Mouse (Mus musculus): Measurements from ENCODE around the gene Zfp422. TPM values are rescaled to one million over a fixed set of nuclear protein-coding genes. Genes with fewer than 3 reads are reported as not detected.

The Zfp422 gene
- polyA plus RNA-seq, 1 experiment from 2014 or later = 170 TPM

DNA sequence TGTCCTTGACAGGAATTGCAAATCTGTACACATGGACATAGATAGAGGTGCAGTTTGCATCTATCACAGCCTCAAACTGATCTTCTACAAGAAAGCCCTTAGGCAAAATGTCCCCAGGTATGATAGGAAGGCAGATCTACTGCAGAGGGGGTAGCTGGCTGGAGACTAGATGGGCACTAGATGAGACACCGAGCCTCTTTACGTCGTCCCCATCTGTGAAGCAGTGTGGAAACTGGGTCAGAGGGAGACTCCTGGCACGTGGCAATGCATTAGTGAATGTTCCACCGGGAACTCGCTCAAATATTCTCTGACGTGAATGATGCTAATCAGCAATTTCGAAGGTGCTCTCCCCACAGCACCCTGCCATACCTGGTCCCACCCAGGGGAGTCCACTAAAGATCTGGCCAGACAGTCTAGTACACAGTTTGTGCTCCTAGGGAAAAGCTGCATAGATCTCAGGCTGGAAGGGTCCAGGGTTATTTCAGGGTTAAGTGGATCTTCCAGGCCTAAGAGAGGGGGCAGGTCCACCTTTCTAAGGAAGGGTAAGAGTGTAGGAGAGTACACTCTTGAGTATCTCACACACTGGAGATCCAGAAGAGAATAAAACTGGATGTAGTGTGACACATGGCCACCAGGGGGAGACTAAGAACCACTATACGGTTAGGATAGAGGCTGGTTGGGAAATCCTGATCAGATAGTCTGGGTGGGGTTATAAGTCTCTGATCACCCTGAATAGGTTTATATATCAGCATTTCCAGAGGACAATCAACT, 25.1 kb upstream of the Zfp422 start:
- 62% methylated on average over 9 of the region's 9 CpGs for WGBS
- Histone ChIP-seq H3K4me2 (replicated peaks; ENCODE audit: low read depth, low read length) (no peak overlapping the region), H3K4me1 (ENCODE audit: control insufficient read depth, insufficient read depth, low read length) (peaks cover 15% of the 10 kb centered on the region), H3K27ac (ENCODE audit: low read length) (no peak overlapping the region), H3K4me3 (ENCODE audit: low read depth, low read length) (no peak overlapping the region), H3K9ac (replicated peaks; ENCODE audit: low read depth, low read length) (no peak overlapping the region), H3K27me3 (ENCODE audit: control insufficient read depth, insufficient read depth, low read length) (no peaks in the 10 kb centered on the region), H3K36me3 (ENCODE audit: control insufficient read depth, insufficient read depth, low read length) (no peaks in the 10 kb centered on the region), H3K9me3 (ENCODE audit: control insufficient read depth, low read depth, low read length) (no peaks in the 10 kb centered on the region)
- no peak; the same call in 1 of the 2 replicates for ATAC-seq (ENCODE audit: insufficient number of reproducible peaks, insufficient read depth, low FRiP score, low read depth)

DNA sequence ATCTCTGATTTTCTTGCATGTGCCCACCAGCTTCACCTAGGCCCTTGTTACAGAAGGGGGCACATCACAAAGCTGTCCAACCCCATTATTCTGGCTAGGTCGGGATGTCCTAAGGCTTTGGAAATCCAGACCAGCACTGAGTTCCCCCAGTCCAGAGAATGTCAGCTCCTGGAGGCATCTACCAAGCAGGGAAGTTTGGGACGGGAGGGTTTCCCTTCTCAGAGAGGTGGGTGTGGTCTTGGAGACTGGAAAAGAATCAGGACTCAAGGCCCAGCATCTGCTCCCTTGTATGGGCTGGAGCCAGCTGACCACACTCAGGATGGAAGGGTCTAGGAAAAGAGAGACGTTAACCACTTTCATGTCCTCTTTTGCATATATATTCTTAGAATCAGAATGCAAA, 24.4 kb upstream of the Zfp422 start:
- ATAC-seq (ENCODE audit: insufficient number of reproducible peaks, insufficient read depth, low FRiP score, low read depth) = no peak
- no peaks in the 10 kb centered on the region for H3K9me3 ChIP-seq (ENCODE audit: control insufficient read depth, low read depth, low read length)
- H3K4me2 ChIP-seq (replicated peaks; ENCODE audit: low read depth, low read length) = no peak overlapping the region
- no peaks in the 10 kb centered on the region for H3K27me3 ChIP-seq (ENCODE audit: control insufficient read depth, insufficient read depth, low read length)
- no peak overlapping the region for H3K27ac ChIP-seq (ENCODE audit: low read length)
- WGBS = 74% methylated on average over 3 of the region's 3 CpGs
- no peak overlapping the region for H3K4me3 ChIP-seq (ENCODE audit: low read depth, low read length)
- no peak overlapping the region for H3K9ac ChIP-seq (replicated peaks; ENCODE audit: low read depth, low read length)
- no peaks in the 10 kb centered on the region for H3K36me3 ChIP-seq (ENCODE audit: control insufficient read depth, insufficient read depth, low read length)
- H3K4me1 ChIP-seq (ENCODE audit: control insufficient read depth, insufficient read depth, low read length) = peaks cover 15% of the 10 kb centered on the region

- Histone ChIP-seq H3K9ac (replicated peaks; ENCODE audit: low read depth, low read length) (no peak overlapping the region), H3K9me3 (ENCODE audit: control insufficient read depth, low read depth, low read length) (no peaks in the 10 kb centered on the region), H3K27me3 (ENCODE audit: control insufficient read depth, insufficient read depth, low read length) (no peaks in the 10 kb centered on the region), H3K4me2 (replicated peaks; ENCODE audit: low read depth, low read length) (peak overlapping the region; percentile 18), H3K36me3 (ENCODE audit: control insufficient read depth, insufficient read depth, low read length) (no peaks in the 10 kb centered on the region), H3K4me1 (ENCODE audit: control insufficient read depth, insufficient read depth, low read length) (peaks cover 15% of the 10 kb centered on the region), H3K4me3 (ENCODE audit: low read depth, low read length) (peak overlapping the region; percentile 17; the same call in 1 of the 2 replicates), H3K27ac (ENCODE audit: low read length) (no peak overlapping the region)
- 68% methylated on average over 20 of the region's 20 CpGs for whole genome bisulfite sequencing
- 0 out of 2 replicates have a peak, but pooled peaks have one; percentile 16 for ATAC-seq (ENCODE audit: insufficient number of reproducible peaks, insufficient read depth, low FRiP score, low read depth)
These were observed 22.8 kb upstream of the Zfp422 start for GRCm38 (mm10) chr6:116651437-116652118.

GRCm38 (mm10) chr6:116650406-116650805, 21.6 kb upstream of the Zfp422 start, which contains the start of gene Depp1:
Depp1 (plus strand) TSS chr6:116650609.
- WGBS = 5% methylated on average over 6 of the region's 6 CpGs
- Histone ChIP-seq H3K9me3 (ENCODE audit: control insufficient read depth, low read depth, low read length) (no peaks in the 10 kb centered on the region), H3K36me3 (ENCODE audit: control insufficient read depth, insufficient read depth, low read length) (no peaks in the 10 kb centered on the region), H3K4me2 (replicated peaks; ENCODE audit: low read depth, low read length) (peak within 1 kb of the TSS; percentile 18), H3K27ac (ENCODE audit: low read length) (peak within 1 kb of the TSS; percentile 44), H3K4me3 (ENCODE audit: low read depth, low read length) (peak within 1 kb of the TSS; percentile 18), H3K9ac (replicated peaks; ENCODE audit: low read depth, low read length) (no peak within 1 kb of the TSS), H3K4me1 (ENCODE audit: control insufficient read depth, insufficient read depth, low read length) (peaks cover 15% of the 10 kb centered on the region), H3K27me3 (ENCODE audit: control insufficient read depth, insufficient read depth, low read length) (no peaks in the 10 kb centered on the region)
- peak; percentile 88 for ATAC-seq (ENCODE audit: insufficient number of reproducible peaks, insufficient read depth, low FRiP score, low read depth)

DNA sequence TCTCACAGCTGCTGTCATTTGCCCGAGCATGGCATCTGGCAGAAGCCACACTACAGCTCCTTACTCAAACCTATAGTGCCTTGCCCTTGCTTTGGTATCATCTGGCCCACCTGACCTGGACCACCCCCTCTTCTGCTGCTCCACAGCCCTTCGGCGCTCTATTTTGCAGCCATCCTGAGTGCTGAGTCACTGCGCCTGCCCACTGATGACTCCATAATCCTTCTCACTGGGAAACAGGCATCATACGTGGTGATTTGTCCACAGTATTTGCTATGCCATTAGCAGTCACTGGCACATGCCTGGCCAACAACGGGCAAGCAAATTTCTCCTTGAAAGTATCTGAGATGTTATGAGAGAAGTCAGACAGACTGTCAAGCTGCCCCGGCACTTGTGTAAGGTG, 21.0 kb upstream of the Zfp422 start:
- Histone ChIP-seq H3K36me3 (ENCODE audit: control insufficient read depth, insufficient read depth, low read length) (no peaks in the 10 kb centered on the region), H3K27ac (ENCODE audit: low read length) (peak overlapping the region; percentile 44), H3K27me3 (ENCODE audit: control insufficient read depth, insufficient read depth, low read length) (no peaks in the 10 kb centered on the region), H3K4me2 (replicated peaks; ENCODE audit: low read depth, low read length) (no peak overlapping the region), H3K4me3 (ENCODE audit: low read depth, low read length) (no peak overlapping the region), H3K9ac (replicated peaks; ENCODE audit: low read depth, low read length) (no peak overlapping the region), H3K9me3 (ENCODE audit: control insufficient read depth, low read depth, low read length) (no peaks in the 10 kb centered on the region), H3K4me1 (ENCODE audit: control insufficient read depth, insufficient read depth, low read length) (peaks cover 15% of the 10 kb centered on the region)
- ATAC-seq (ENCODE audit: insufficient number of reproducible peaks, insufficient read depth, low FRiP score, low read depth) = no peak
- WGBS = 70% methylated on average over 7 of the region's 7 CpGs

DNA sequence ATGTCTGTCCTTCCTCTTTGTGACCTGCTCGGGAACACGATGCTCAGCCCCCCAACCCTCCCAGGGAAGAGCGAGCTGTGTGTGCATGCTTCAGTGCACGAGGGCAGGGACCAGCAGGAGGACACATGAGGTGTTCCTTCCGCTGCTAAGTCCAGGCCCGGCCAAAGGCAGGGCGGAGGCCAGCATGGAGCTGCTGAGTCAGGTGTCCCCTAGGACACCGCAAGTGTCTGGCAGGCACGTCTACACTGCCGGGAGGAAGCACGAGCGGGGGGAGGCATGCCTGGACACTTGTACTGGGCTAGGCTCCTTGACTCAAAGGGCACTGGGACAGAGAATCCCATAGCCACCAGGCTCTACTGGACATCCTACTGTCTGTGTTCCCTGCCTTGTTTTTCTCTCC, 19.0 kb upstream of the Zfp422 start:
- no peaks in the 10 kb centered on the region for H3K36me3 ChIP-seq (ENCODE audit: control insufficient read depth, insufficient read depth, low read length)
- no peak overlapping the region for H3K4me2 ChIP-seq (replicated peaks; ENCODE audit: low read depth, low read length)
- no peak overlapping the region for H3K9ac ChIP-seq (replicated peaks; ENCODE audit: low read depth, low read length)
- H3K27ac ChIP-seq (ENCODE audit: low read length) = no peak overlapping the region
- H3K9me3 ChIP-seq (ENCODE audit: control insufficient read depth, low read depth, low read length) = no peaks in the 10 kb centered on the region
- H3K4me1 ChIP-seq (ENCODE audit: control insufficient read depth, insufficient read depth, low read length) = peaks cover 15% of the 10 kb centered on the region
- no peak; the same call in 1 of the 2 replicates for ATAC-seq (ENCODE audit: insufficient number of reproducible peaks, insufficient read depth, low FRiP score, low read depth)
- 91% methylated on average over 12 of the region's 12 CpGs for WGBS
- H3K27me3 ChIP-seq (ENCODE audit: control insufficient read depth, insufficient read depth, low read length) = no peaks in the 10 kb centered on the region
- H3K4me3 ChIP-seq (ENCODE audit: low read depth, low read length) = no peak overlapping the region

GRCm38 (mm10) chr6:116644335-116644734, 15.5 kb upstream of the Zfp422 start:
- Histone ChIP-seq H3K9ac (replicated peaks; ENCODE audit: low read depth, low read length) (no peak overlapping the region), H3K27ac (ENCODE audit: low read length) (no peak overlapping the region), H3K4me3 (ENCODE audit: low read depth, low read length) (no peak overlapping the region), H3K9me3 (ENCODE audit: control insufficient read depth, low read depth, low read length) (no peaks in the 10 kb centered on the region), H3K4me1 (ENCODE audit: control insufficient read depth, insufficient read depth, low read length) (0 out of 2 replicates have a peak, but pooled peaks cover under 1% of the 10 kb centered on the region), H3K27me3 (ENCODE audit: control insufficient read depth, insufficient read depth, low read length) (no peaks in the 10 kb centered on the region), H3K4me2 (replicated peaks; ENCODE audit: low read depth, low read length) (no peak overlapping the region), H3K36me3 (ENCODE audit: control insufficient read depth, insufficient read depth, low read length) (no peaks in the 10 kb centered on the region)
- 57% methylated on average over 3 of the region's 3 CpGs for WGBS
- ATAC-seq (ENCODE audit: insufficient number of reproducible peaks, insufficient read depth, low FRiP score, low read depth) = no peak

DNA sequence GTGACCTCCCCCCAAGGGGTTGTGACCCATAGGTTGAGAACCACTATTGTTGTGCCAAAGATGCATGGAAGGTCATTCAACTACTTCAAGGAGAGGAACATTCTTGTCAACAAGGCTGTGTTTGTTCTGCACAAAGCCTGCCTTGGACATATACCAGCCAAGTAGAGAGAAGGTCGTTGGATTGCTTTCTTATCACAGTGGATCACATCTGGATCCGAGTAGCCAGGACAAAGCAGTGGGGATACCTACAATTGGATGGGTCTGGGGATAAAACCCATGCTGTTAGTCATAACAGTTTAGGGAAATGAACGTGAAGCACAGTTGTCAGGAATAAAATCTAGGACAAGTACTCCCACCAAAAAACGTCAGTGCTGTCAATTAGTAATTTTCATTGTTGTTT, 15.1 kb upstream of the Zfp422 start:
- Histone ChIP-seq H3K9ac (replicated peaks; ENCODE audit: low read depth, low read length) (no peak overlapping the region), H3K27me3 (ENCODE audit: control insufficient read depth, insufficient read depth, low read length) (no peaks in the 10 kb centered on the region), H3K4me2 (replicated peaks; ENCODE audit: low read depth, low read length) (no peak overlapping the region), H3K4me1 (ENCODE audit: control insufficient read depth, insufficient read depth, low read length) (no peaks in the 10 kb centered on the region), H3K36me3 (ENCODE audit: control insufficient read depth, insufficient read depth, low read length) (no peaks in the 10 kb centered on the region), H3K27ac (ENCODE audit: low read length) (no peak overlapping the region), H3K4me3 (ENCODE audit: low read depth, low read length) (no peak overlapping the region), H3K9me3 (ENCODE audit: control insufficient read depth, low read depth, low read length) (no peaks in the 10 kb centered on the region)
- no peak for ATAC-seq (ENCODE audit: insufficient number of reproducible peaks, insufficient read depth, low FRiP score, low read depth)
- 65% methylated on average over 4 of the region's 4 CpGs for WGBS
